Mouse (Mus musculus) ES-Bruce4 (cell line): ENCODE data around the gene Fam83g. TPM values are rescaled to one million over a fixed set of nuclear protein-coding genes. Genes with fewer than 3 reads are reported as not detected.

Experiments used
- H3K27ac ChIP-seq: 2 replicates; pipeline ENCODE4 v1.5.1; 2012; ENCODE audit warnings: low read length, inconsistent platforms; ENCODE audit not compliant: insufficient read depth
- H3K27me3 ChIP-seq: 2 replicates; pipeline ENCODE4 v1.6.1; 2012; ENCODE audit warnings: mild to moderate bottlenecking, low read length, inconsistent platforms; ENCODE audit not compliant: control insufficient read depth, poor library complexity, insufficient read depth, severe bottlenecking
- H3K36me3 ChIP-seq: 2 replicates; pipeline ENCODE4 v1.6.1; 2012; ENCODE audit warnings: inconsistent platforms, mild to moderate bottlenecking, low read length, moderate library complexity; ENCODE audit not compliant: control insufficient read depth, poor library complexity, insufficient read depth, severe bottlenecking
- H3K4me1 ChIP-seq: one replicate; pipeline ENCODE4 v1.8.1; 2011; ENCODE audit warnings: low read length; ENCODE audit not compliant: control insufficient read depth, insufficient read depth
- H3K4me3 ChIP-seq: 2 replicates; pipeline ENCODE4 v1.5.1; 2011; ENCODE audit warnings: low read depth, mild to moderate bottlenecking, low read length
- H3K9ac ChIP-seq: 2 replicates; pipeline ENCODE4 v1.6.1; 2012; ENCODE audit warnings: low read depth, mild to moderate bottlenecking, inconsistent platforms; ENCODE audit not compliant: poor library complexity, severe bottlenecking
- H3K9me3 ChIP-seq: replicated peaks from 2 replicates; pipeline ENCODE4 v1.6.1; 2012; ENCODE audit warnings: mild to moderate bottlenecking, low read length, inconsistent platforms; ENCODE audit not compliant: control insufficient read depth, poor library complexity, insufficient read depth, severe bottlenecking
- CTCF ChIP-seq: IDR thresholded peaks from one replicate; pipeline ENCODE4 v1.8.1; 2011; ENCODE audit warnings: low read depth, low read length
- EP300 ChIP-seq: IDR thresholded peaks from 2 replicates; pipeline ENCODE4 v1.6.1; 2011; ENCODE audit warnings: low read depth, low read length; ENCODE audit not compliant: insufficient read depth
- POLR2A ChIP-seq: IDR thresholded peaks from one replicate; pipeline ENCODE4 v1.8.1; 2011; ENCODE audit warnings: low read length; ENCODE audit not compliant: insufficient read depth
- polyA plus RNA-seq: library from polyadenylated mRNA; stranded (reverse); fragments of >200 nt; gene quantifications from 2 replicates; pipeline ENCODE4 v1.2.4, GENCODE M21; 2011; ENCODE audit warnings: low read depth; ENCODE audit not compliant: missing spikeins, insufficient read depth, insufficient read length

The Fam83g gene
- polyA plus RNA-seq, 1 experiment = 7.7 TPM

DNA sequence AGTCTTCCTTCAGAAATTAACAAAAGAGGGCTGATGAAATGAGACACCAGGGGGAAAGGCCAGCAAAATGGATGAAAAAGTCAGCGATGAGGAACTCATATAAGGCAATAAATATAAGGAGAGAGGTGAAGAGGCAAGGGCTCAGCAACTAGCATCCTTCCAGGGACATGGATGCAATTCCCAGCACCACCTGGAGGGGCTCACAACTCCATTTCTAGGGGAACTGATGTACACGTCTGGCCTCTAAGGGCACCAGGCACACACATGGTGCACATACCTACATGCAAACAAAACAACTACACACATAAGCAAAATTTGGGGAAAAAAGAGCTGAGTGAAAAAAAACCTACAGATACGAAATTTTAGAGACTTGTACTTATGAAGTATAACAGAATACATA, 60.6 kb downstream of the Fam83g start:
- no peak overlapping the region for H3K4me3 ChIP-seq
- no peak overlapping the region for H3K27ac ChIP-seq
- H3K9ac ChIP-seq = no peak overlapping the region
- no peaks in the 10 kb centered on the region for H3K9me3 ChIP-seq
- TF ChIP-seq POLR2A = no peak
- no peak for TF ChIP-seq CTCF
- no peak for TF ChIP-seq EP300
- H3K27me3 ChIP-seq = no peaks in the 10 kb centered on the region
- peaks cover 49% of the 10 kb centered on the region for H3K36me3 ChIP-seq
- H3K4me1 ChIP-seq = no peaks in the 10 kb centered on the region

DNA sequence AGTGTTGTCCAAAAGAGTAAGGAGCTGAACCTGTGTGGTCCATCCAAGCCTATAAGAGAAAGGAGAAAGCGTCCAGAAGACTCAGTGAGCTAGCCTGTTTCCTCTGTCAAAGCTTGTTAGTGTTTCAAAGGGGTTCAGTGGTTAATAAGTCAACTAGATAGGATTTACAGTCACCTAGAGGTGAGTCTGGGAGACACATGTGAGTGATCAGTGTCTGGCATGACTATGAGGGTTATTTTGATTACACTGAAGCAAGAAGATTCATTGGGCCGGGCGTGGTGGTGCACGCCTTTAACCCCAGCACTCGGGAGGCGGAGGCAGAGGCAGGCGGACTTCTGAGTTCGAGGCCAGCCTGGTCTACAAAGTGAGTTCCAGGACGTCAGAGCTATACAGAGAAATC, 61.9 kb downstream of the Fam83g start:
- no peaks in the 10 kb centered on the region for H3K4me1 ChIP-seq
- no peak overlapping the region for H3K4me3 ChIP-seq
- peaks cover 44% of the 10 kb centered on the region for H3K36me3 ChIP-seq
- no peaks in the 10 kb centered on the region for H3K9me3 ChIP-seq
- H3K27ac ChIP-seq = no peak overlapping the region
- TF ChIP-seq CTCF (no peak), EP300 (no peak), POLR2A (no peak)
- no peaks in the 10 kb centered on the region for H3K27me3 ChIP-seq
- no peak overlapping the region for H3K9ac ChIP-seq

DNA sequence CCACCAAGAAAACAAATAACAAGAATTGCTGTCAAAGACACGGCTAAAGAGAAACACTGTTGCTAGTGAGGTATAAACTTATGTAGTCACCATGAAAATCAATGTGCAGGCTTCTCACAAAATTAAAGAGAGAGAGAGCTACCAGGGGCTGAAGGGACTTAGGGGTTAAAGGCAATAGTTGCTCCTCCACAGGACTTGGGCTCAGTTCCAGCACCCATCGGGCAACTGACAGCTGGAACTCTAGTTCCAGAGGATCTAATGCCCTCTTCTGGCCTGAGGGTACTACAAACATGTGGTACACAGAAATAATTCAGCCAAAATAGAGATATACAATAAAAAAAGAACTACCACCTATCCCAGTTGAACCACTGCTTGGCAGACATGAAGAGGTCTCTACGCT, 63.3 kb downstream of the Fam83g start:
- H3K4me3 ChIP-seq = no peak overlapping the region
- H3K9ac ChIP-seq = no peak overlapping the region
- no peaks in the 10 kb centered on the region for H3K4me1 ChIP-seq
- no peaks in the 10 kb centered on the region for H3K27me3 ChIP-seq
- no peaks in the 10 kb centered on the region for H3K9me3 ChIP-seq
- TF ChIP-seq EP300 (no peak), CTCF (no peak), POLR2A (no peak)
- H3K36me3 ChIP-seq = peaks cover 42% of the 10 kb centered on the region
- no peak overlapping the region for H3K27ac ChIP-seq

DNA sequence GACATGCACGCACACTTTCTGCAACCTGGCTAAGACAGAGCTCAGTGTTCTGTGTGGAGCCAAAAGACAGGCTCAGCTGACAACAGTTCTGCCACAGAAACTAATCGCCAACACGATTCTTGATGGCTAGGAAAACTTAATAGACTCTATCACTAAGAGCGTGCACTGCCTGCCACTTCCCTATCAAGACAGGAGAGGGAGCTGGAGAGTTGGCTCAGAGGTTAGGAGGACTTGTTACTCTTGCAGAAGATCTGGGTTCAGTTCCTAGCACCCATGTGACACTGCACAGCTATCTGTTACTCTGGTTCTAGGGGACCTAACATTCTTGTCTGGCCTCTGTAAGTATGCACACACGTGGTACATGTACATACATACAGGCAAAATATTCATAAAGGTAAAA, 67.7 kb downstream of the Fam83g start:
- no peaks in the 10 kb centered on the region for H3K9me3 ChIP-seq
- no peak overlapping the region for H3K9ac ChIP-seq
- H3K36me3 ChIP-seq = peaks cover 49% of the 10 kb centered on the region
- no peak overlapping the region for H3K4me3 ChIP-seq
- H3K27me3 ChIP-seq = no peaks in the 10 kb centered on the region
- no peak for TF ChIP-seq EP300
- TF ChIP-seq CTCF = peak; percentile 52
- no peaks in the 10 kb centered on the region for H3K4me1 ChIP-seq
- H3K27ac ChIP-seq = no peak overlapping the region

DNA sequence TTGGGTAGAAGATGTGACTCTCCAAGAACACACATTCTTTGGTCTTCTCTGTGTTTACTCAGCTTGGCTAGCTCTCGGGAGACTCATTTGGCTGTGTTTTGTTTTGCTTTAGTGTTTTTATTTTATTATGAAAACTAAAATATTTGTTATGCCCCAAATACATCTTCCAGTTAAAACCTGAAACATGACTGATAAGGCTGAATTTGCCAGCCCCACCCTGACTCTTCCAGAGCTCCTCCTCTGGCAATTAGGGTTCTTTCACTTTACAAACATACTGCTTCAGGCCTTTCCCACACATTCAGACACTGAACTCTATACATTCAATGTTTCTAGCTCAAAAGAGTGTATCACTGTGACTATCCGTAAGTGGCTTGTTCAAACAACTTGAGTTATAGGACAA, 73.3 kb downstream of the Fam83g start:
- no peak overlapping the region for H3K9ac ChIP-seq
- no peaks in the 10 kb centered on the region for H3K9me3 ChIP-seq
- no peak overlapping the region for H3K4me3 ChIP-seq
- peaks cover 24% of the 10 kb centered on the region for H3K36me3 ChIP-seq
- H3K27ac ChIP-seq = no peak overlapping the region
- TF ChIP-seq POLR2A = no peak
- TF ChIP-seq EP300 = no peak
- no peak for TF ChIP-seq CTCF
- no peaks in the 10 kb centered on the region for H3K4me1 ChIP-seq
- H3K27me3 ChIP-seq = no peaks in the 10 kb centered on the region

Other genes starting within 250 kb of the Fam83g start
- gene Rnf112, start 230.0 kb upstream of the Fam83g start, polyA plus RNA-seq = not detected in 2 replicates
- 1.3 and 1.9 TPM in 2 replicates for gene Mfap4, start 198.7 kb upstream of the Fam83g start, polyA plus RNA-seq
- gene Mapk7, start 189.7 kb upstream of the Fam83g start, polyA plus RNA-seq = 33.3 and 35.1 TPM in 2 replicates
- 18.7 and 20.8 TPM in 2 replicates for gene B9d1, start 178.9 kb upstream of the Fam83g start, polyA plus RNA-seq
- 70.0 and 76.0 TPM in 2 replicates for gene Epn2, start 104.4 kb upstream of the Fam83g start, polyA plus RNA-seq
- gene Grap, start 30.8 kb upstream of the Fam83g start, polyA plus RNA-seq = not detected in 2 replicates
- gene Slc5a10, start 36.7 kb downstream of the Fam83g start, polyA plus RNA-seq = 0.35 TPM in 1 of 2 replicates, not detected in the other
- gene Prpsap2, start 78.0 kb downstream of the Fam83g start, polyA plus RNA-seq = 58.4 and 64.2 TPM in 2 replicates
- 8.2 and 10.8 TPM in 2 replicates for gene Ulk2, start 171.0 kb downstream of the Fam83g start, polyA plus RNA-seq
- 28.4 and 29.0 TPM in 2 replicates for gene Akap10, start 246.2 kb downstream of the Fam83g start, polyA plus RNA-seq